Mouse (Mus musculus) heart, embryonic 15.5 days (tissue): Measurements from ENCODE around the gene Gna15. TPM values are rescaled to one million over a fixed set of nuclear protein-coding genes. Genes with fewer than 3 reads are reported as not detected.

Experiments
- ATAC-seq: fragments of 200-750 bp; cut with Nextera tagmentation; replicated peaks from 2 replicates; pipeline ENCODE4 v1.8.0; 2017; ENCODE audit warnings: low read depth, moderate TSS enrichment; ENCODE audit not compliant: insufficient number of reproducible peaks, insufficient read depth, low FRiP score
- H3K27ac ChIP-seq: fragments of 300-500 bp; sonication (generic); 2 replicates; pipeline ENCODE4 v1.5.1; 2015; ENCODE audit warnings: mild to moderate bottlenecking, inconsistent platforms
- H3K27me3 ChIP-seq: fragments of 300-500 bp; sonication (generic); 2 replicates; pipeline ENCODE4 v1.6.1; 2015; ENCODE audit warnings: inconsistent platforms
- H3K36me3 ChIP-seq: fragments of 300-500 bp; sonication (generic); 2 replicates; pipeline ENCODE4 v1.6.1; 2015; ENCODE audit warnings: mild to moderate bottlenecking, inconsistent platforms
- H3K4me1 ChIP-seq: fragments of 300-500 bp; sonication (generic); replicated peaks from 2 replicates; pipeline ENCODE4 v1.6.1; 2015; ENCODE audit warnings: inconsistent platforms
- H3K4me2 ChIP-seq: fragments of 300-500 bp; sonication (generic); 2 replicates; pipeline ENCODE4 v1.6.1; 2015; ENCODE audit warnings: inconsistent platforms, mild to moderate bottlenecking, moderate library complexity
- H3K4me3 ChIP-seq: fragments of 300-500 bp; sonication (generic); 2 replicates; pipeline ENCODE4 v1.5.1; 2015; ENCODE audit warnings: mild to moderate bottlenecking, inconsistent platforms
- H3K9ac ChIP-seq: fragments of 300-500 bp; sonication (generic); 2 replicates; pipeline ENCODE4 v1.6.1; 2015; ENCODE audit warnings: mild to moderate bottlenecking, inconsistent platforms
- H3K9me3 ChIP-seq: fragments of 300-500 bp; sonication (generic); replicated peaks from 2 replicates; pipeline ENCODE4 v1.6.1; 2016; ENCODE audit warnings: inconsistent platforms
- WGBS: fragments of 180-500 bp; shearing (Covaris S2); methylation state at CpG from one replicate; pipeline ENCODE4 v1.1.7; 2015; ENCODE audit warnings: mixed read lengths; 5-methylcytosine and 5-hydroxymethylcytosine counted together
- polyA plus RNA-seq: library from polyadenylated mRNA; unstranded; fragments of >200 nt; fragmentation: Nextera tagmentation; extraction: Ambion mirVana; gene quantifications from 2 replicates; pipeline ENCODE4 v1.2.1, GENCODE M21; 2015

Gna15 gene
- polyA plus RNA-seq, 1 experiment from 2014 or later = 0.64 TPM

GRCm38 (mm10) chr10:81499250-81499901, 24.6 kb downstream of the Gna15 start:
- H3K4me1 ChIP-seq = peaks cover 18% of the 10 kb centered on the region
- 0 out of 2 replicates have a peak overlapping the region, but pooled peaks have one; percentile 10 for H3K27ac ChIP-seq
- WGBS = 59% methylated on average over 23 of the region's 23 CpGs
- H3K9me3 ChIP-seq = no peaks in the 10 kb centered on the region
- H3K36me3 ChIP-seq = no peaks in the 10 kb centered on the region
- H3K9ac ChIP-seq = no peak overlapping the region
- peak overlapping the region; percentile 7; the same call in 1 of the 2 replicates for H3K4me3 ChIP-seq
- peaks cover 14% of the 10 kb centered on the region for H3K27me3 ChIP-seq
- peak overlapping the region; percentile 8; the same call in 1 of the 2 replicates for H3K4me2 ChIP-seq
- ATAC-seq = no peak

DNA sequence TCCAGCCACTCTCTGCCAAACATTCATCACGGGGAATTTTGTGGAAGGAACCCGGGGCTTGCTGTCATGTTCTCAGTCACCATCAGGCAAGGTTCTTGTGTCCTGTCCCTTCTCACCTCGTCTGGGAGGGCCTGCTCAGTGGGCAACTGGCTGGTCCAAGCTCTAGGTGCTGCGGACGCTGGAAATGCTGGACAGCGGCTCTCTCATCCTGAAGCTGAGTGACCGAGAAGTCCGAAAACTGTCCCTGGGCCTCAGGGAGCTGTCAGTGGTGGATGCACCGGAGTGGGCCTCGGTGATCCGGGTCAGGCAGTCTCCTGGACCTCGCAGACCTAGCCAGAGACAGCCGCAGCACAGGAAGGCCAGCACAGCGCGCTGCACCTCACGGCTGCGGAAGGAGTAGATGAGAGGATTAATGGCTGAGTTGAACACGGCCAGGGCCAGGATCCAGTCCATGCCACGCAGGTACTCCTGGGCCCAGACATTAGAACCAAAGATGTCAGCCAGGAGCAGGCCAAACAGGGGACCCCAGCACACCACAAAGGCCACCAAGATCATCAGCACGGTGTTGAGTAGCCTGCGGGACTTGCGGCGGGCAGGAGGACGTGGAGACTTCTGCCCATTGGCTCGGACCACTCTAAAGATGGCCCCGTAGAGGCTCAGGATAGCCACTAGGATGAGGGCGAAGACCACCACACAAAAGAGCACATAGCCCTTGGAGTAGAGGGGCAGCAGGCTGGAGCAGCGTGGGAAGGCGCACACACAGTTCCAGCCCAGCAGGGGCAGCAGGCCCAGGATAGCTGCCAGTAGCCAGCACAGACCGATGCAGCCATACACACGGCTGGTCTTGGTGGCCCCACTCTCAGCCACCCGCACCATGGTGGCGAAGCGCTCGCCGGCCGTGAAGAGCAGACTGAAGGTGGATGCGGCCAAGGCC, 25.4 kb downstream of the Gna15 start:
- peak overlapping the region; percentile 7; the same call in 1 of the 2 replicates for H3K4me3 ChIP-seq
- no peak overlapping the region for H3K9ac ChIP-seq
- peaks cover 24% of the 10 kb centered on the region for H3K4me1 ChIP-seq
- no peaks in the 10 kb centered on the region for H3K36me3 ChIP-seq
- H3K9me3 ChIP-seq = no peaks in the 10 kb centered on the region
- 79% methylated on average over 38 of the region's 38 CpGs for WGBS
- no peak for ATAC-seq
- peaks cover 8% of the 10 kb centered on the region for H3K27me3 ChIP-seq
- 0 out of 2 replicates have a peak overlapping the region, but pooled peaks have one; percentile 10 for H3K27ac ChIP-seq
- peak overlapping the region; percentile 30; the same call in 1 of the 2 replicates for H3K4me2 ChIP-seq

- H3K4me1 ChIP-seq = peaks cover 19% of the 10 kb centered on the region
- 77% methylated on average over 17 of the region's 17 CpGs for WGBS
- H3K9me3 ChIP-seq = no peaks in the 10 kb centered on the region
- H3K9ac ChIP-seq = no peak overlapping the region
- no peak overlapping the region; the same call in 1 of the 2 replicates for H3K4me3 ChIP-seq
- H3K36me3 ChIP-seq = peaks cover 7% of the 10 kb centered on the region; the same call in 1 of the 2 replicates
- ATAC-seq = no peak
- H3K27ac ChIP-seq = no peak overlapping the region
- no peaks in the 10 kb centered on the region for H3K27me3 ChIP-seq
- peak overlapping the region; percentile 53; the same call in 1 of the 2 replicates for H3K4me2 ChIP-seq
Measured at GRCm38 (mm10) chr10:81497401-81498270, 26.4 kb downstream of the Gna15 start.

DNA sequence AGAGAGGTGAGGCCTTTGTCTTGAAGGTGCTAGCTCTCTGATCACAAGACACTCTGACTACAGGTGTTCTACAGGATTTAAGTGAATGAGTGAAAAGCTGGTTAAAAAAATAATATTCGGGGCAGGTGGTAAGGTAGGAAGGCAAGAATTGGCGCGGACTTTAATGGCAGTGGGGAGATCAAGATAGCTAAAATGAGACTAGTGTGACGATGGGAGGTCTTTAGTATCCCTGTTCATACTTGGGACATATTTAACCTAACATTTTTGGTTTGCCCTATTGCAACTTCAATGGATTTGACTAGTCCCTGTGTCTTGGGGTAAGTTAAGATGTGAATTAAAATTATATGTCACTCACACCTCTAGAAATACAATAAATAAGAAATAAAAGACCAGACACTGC, 27.1 kb downstream of the Gna15 start:
- no peak for ATAC-seq
- Histone ChIP-seq H3K27ac (peak overlapping the region; percentile 85), H3K4me1 (peaks cover 19% of the 10 kb centered on the region), H3K27me3 (no peaks in the 10 kb centered on the region), H3K4me3 (peak overlapping the region; percentile 79), H3K9me3 (no peaks in the 10 kb centered on the region), H3K9ac (0 out of 2 replicates have a peak overlapping the region, but pooled peaks have one; percentile 55), H3K36me3 (peaks cover 12% of the 10 kb centered on the region), H3K4me2 (peak overlapping the region; percentile 53)
- 29% methylated on average over 4 of the region's 4 CpGs for WGBS

- Histone ChIP-seq H3K4me2 (peak within 1 kb of the TSS; percentile 91), H3K9me3 (no peaks in the 10 kb centered on the region), H3K4me1 (peaks cover 19% of the 10 kb centered on the region), H3K27me3 (no peaks in the 10 kb centered on the region), H3K4me3 (peak within 1 kb of the TSS; percentile 79), H3K9ac (peak within 1 kb of the TSS; percentile 88), H3K36me3 (peaks cover 18% of the 10 kb centered on the region), H3K27ac (peak within 1 kb of the TSS; percentile 85)
- peak; percentile 94 for ATAC-seq
- WGBS = under 1% methylated on average over 41 of the region's 45 CpGs
Measured at GRCm38 (mm10) chr10:81496264-81496901, 27.6 kb downstream of the Gna15 start, which contains the start of gene Ncln. Gene Ncln (minus strand): TSS chr10:81496392.

- peaks cover 25% of the 10 kb centered on the region for H3K36me3 ChIP-seq
- H3K9ac ChIP-seq = peak overlapping the region; percentile 88
- no peaks in the 10 kb centered on the region for H3K27me3 ChIP-seq
- H3K9me3 ChIP-seq = no peaks in the 10 kb centered on the region
- H3K4me2 ChIP-seq = peak overlapping the region; percentile 91
- WGBS = 1% methylated on average over 40 of the region's 41 CpGs
- H3K4me1 ChIP-seq = peaks cover 19% of the 10 kb centered on the region
- H3K27ac ChIP-seq = peak overlapping the region; percentile 50
- H3K4me3 ChIP-seq = peak overlapping the region; percentile 79
- ATAC-seq = peak; percentile 14
Measured at GRCm38 (mm10) chr10:81495616-81496263, 28.3 kb downstream of the Gna15 start.

- no peaks in the 10 kb centered on the region for H3K9me3 ChIP-seq
- H3K9ac ChIP-seq = peak overlapping the region; percentile 88
- peaks cover 19% of the 10 kb centered on the region for H3K4me1 ChIP-seq
- no peak for ATAC-seq
- H3K27me3 ChIP-seq = no peaks in the 10 kb centered on the region
- peak overlapping the region; percentile 91 for H3K4me2 ChIP-seq
- H3K4me3 ChIP-seq = peak overlapping the region; percentile 79
- no peak overlapping the region for H3K27ac ChIP-seq
- WGBS = 74% methylated on average over 6 of the region's 6 CpGs
- peaks cover 31% of the 10 kb centered on the region for H3K36me3 ChIP-seq
Measured at GRCm38 (mm10) chr10:81495151-81495550, 28.9 kb downstream of the Gna15 start.

- H3K9ac ChIP-seq = no peak overlapping the region
- peak overlapping the region; percentile 79 for H3K4me3 ChIP-seq
- WGBS = 83% methylated on average over 11 of the region's 11 CpGs
- H3K27ac ChIP-seq = no peak overlapping the region
- ATAC-seq = no peak
- peak overlapping the region; percentile 91; the same call in 1 of the 2 replicates for H3K4me2 ChIP-seq
- H3K9me3 ChIP-seq = no peaks in the 10 kb centered on the region
- H3K4me1 ChIP-seq = peaks cover 19% of the 10 kb centered on the region
- H3K27me3 ChIP-seq = no peaks in the 10 kb centered on the region
- peaks cover 38% of the 10 kb centered on the region for H3K36me3 ChIP-seq
Measured at GRCm38 (mm10) chr10:81494260-81495041, 29.6 kb downstream of the Gna15 start.

GRCm38 (mm10) chr10:81493601-81494220, 30.3 kb downstream of the Gna15 start:
- Histone ChIP-seq H3K4me1 (peaks cover 22% of the 10 kb centered on the region), H3K36me3 (peaks cover 43% of the 10 kb centered on the region), H3K9me3 (no peaks in the 10 kb centered on the region), H3K27ac (no peak overlapping the region), H3K27me3 (no peaks in the 10 kb centered on the region), H3K4me3 (no peak overlapping the region), H3K4me2 (no peak overlapping the region), H3K9ac (0 out of 2 replicates have a peak overlapping the region, but pooled peaks have one; percentile 8)
- ATAC-seq = no peak
- 78% methylated on average over 8 of the region's 8 CpGs for WGBS
